Mouse (Mus musculus) ES-Bruce4 (cell line): ENCODE data around the gene Itga5. TPM values are rescaled to one million over a fixed set of nuclear protein-coding genes. Genes with fewer than 3 reads are reported as not detected.
A peak's percentile ranks its signal among the peaks of the same experiment; 100 is the strongest.
"Not testable (repeated sequence)": the region's sequence is repeated elsewhere in the genome, so short reads cannot be mapped to it uniquely, and the experiment has no call there.

Experiments
- H3K27ac ChIP-seq: 2 replicates; pipeline ENCODE4 v1.5.1; 2012; ENCODE audit warnings: low read length, inconsistent platforms; ENCODE audit not compliant: insufficient read depth
- H3K27me3 ChIP-seq: 2 replicates; pipeline ENCODE4 v1.6.1; 2012; ENCODE audit warnings: mild to moderate bottlenecking, low read length, inconsistent platforms; ENCODE audit not compliant: control insufficient read depth, poor library complexity, insufficient read depth, severe bottlenecking
- H3K36me3 ChIP-seq: 2 replicates; pipeline ENCODE4 v1.6.1; 2012; ENCODE audit warnings: inconsistent platforms, mild to moderate bottlenecking, low read length, moderate library complexity; ENCODE audit not compliant: control insufficient read depth, poor library complexity, insufficient read depth, severe bottlenecking
- H3K4me1 ChIP-seq: one replicate; pipeline ENCODE4 v1.8.1; 2011; ENCODE audit warnings: low read length; ENCODE audit not compliant: control insufficient read depth, insufficient read depth
- H3K4me3 ChIP-seq: 2 replicates; pipeline ENCODE4 v1.5.1; 2011; ENCODE audit warnings: low read depth, mild to moderate bottlenecking, low read length
- H3K9ac ChIP-seq: 2 replicates; pipeline ENCODE4 v1.6.1; 2012; ENCODE audit warnings: low read depth, mild to moderate bottlenecking, inconsistent platforms; ENCODE audit not compliant: poor library complexity, severe bottlenecking
- H3K9me3 ChIP-seq: replicated peaks from 2 replicates; pipeline ENCODE4 v1.6.1; 2012; ENCODE audit warnings: mild to moderate bottlenecking, low read length, inconsistent platforms; ENCODE audit not compliant: control insufficient read depth, poor library complexity, insufficient read depth, severe bottlenecking
- CTCF ChIP-seq: IDR thresholded peaks from one replicate; pipeline ENCODE4 v1.8.1; 2011; ENCODE audit warnings: low read depth, low read length
- EP300 ChIP-seq: IDR thresholded peaks from 2 replicates; pipeline ENCODE4 v1.6.1; 2011; ENCODE audit warnings: low read depth, low read length; ENCODE audit not compliant: insufficient read depth
- POLR2A ChIP-seq: IDR thresholded peaks from one replicate; pipeline ENCODE4 v1.8.1; 2011; ENCODE audit warnings: low read length; ENCODE audit not compliant: insufficient read depth
- polyA plus RNA-seq: library from polyadenylated mRNA; stranded (reverse); fragments of >200 nt; gene quantifications from 2 replicates; pipeline ENCODE4 v1.2.4, GENCODE M21; 2011; ENCODE audit warnings: low read depth; ENCODE audit not compliant: missing spikeins, insufficient read depth, insufficient read length

Itga5 gene
- polyA plus RNA-seq = 35.6 and 39.5 TPM in 2 replicates

GRCm38 (mm10) chr15:103366376-103367149 lies at the start of gene Itga5:
Itga5 (minus strand) TSS chr15:103366763.
- Histone ChIP-seq H3K27ac (peak within 1 kb of the TSS; percentile 63; the same call in 1 of the 2 replicates), H3K27me3 (no peaks in the 10 kb centered on the region), H3K9ac (peak within 1 kb of the TSS; percentile 97), H3K4me3 (peak within 1 kb of the TSS; percentile 97), H3K9me3 (no peaks in the 10 kb centered on the region), H3K4me1 (peaks cover 6% of the 10 kb centered on the region), H3K36me3 (no peaks in the 10 kb centered on the region)
- no peak for TF ChIP-seq EP300
- TF ChIP-seq CTCF = no peak
- TF ChIP-seq POLR2A = no peak

DNA sequence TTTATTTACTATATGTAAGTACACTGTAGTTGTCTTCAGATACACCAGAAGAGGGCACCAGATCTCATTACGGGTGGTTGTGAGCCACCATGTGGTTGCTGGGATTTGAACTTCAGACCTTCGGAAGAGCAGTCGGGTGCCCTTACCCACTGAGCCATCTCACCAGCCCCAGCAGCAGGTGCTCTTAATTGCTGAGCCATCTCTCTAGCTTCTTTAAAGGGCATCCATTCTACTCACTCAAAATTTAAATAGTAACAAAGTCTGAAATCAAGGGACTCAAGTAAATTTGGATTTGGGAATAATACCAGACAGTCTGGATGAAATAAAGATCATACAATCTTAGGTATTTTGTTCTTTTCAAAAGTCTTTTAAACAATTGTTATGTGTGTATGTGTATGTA lies 39.0 kb upstream of the Itga5 start:
- H3K9ac ChIP-seq, H3K36me3 ChIP-seq, H3K4me3 ChIP-seq, H3K27ac ChIP-seq, H3K4me1 ChIP-seq, H3K9me3 ChIP-seq, H3K27me3 ChIP-seq: not testable (repeated sequence)

- no peak overlapping the region for H3K4me3 ChIP-seq
- H3K9me3 ChIP-seq = no peaks in the 10 kb centered on the region
- H3K9ac ChIP-seq = no peak overlapping the region
- no peak overlapping the region for H3K27ac ChIP-seq
- H3K36me3 ChIP-seq = no peaks in the 10 kb centered on the region
- no peaks in the 10 kb centered on the region for H3K27me3 ChIP-seq
- TF ChIP-seq EP300 (no peak), POLR2A (no peak), CTCF (no peak)
- H3K4me1 ChIP-seq = no peaks in the 10 kb centered on the region
Observed at GRCm38 (mm10) chr15:103401361-103401760, 34.8 kb upstream of the Itga5 start.

DNA sequence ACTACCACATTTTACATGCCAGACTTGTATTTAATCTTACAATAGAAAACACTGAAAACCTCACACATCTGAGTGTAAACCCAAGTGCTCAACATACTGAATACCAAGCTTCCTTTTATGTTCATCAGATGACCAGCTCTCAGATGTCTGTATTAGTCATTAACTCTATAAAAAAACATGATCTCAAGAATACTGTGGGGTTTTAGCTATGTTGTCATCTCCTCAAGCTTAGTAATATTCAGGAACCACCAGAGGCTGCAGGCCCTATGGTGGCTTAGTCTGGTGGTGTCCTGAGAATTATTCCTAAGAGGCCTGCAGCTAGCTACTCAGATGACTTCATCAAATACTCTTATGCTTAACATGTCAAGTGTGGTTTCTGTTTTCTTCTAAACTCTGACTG lies 27.0 kb upstream of the Itga5 start:
- Histone ChIP-seq H3K4me3 (no peak overlapping the region), H3K36me3 (no peaks in the 10 kb centered on the region), H3K9me3 (no peaks in the 10 kb centered on the region), H3K27me3 (no peaks in the 10 kb centered on the region; the same call in 1 of the 2 replicates), H3K27ac (no peak overlapping the region), H3K4me1 (no peaks in the 10 kb centered on the region), H3K9ac (no peak overlapping the region)
- no peak for TF ChIP-seq CTCF
- no peak for TF ChIP-seq POLR2A
- TF ChIP-seq EP300 = no peak

DNA sequence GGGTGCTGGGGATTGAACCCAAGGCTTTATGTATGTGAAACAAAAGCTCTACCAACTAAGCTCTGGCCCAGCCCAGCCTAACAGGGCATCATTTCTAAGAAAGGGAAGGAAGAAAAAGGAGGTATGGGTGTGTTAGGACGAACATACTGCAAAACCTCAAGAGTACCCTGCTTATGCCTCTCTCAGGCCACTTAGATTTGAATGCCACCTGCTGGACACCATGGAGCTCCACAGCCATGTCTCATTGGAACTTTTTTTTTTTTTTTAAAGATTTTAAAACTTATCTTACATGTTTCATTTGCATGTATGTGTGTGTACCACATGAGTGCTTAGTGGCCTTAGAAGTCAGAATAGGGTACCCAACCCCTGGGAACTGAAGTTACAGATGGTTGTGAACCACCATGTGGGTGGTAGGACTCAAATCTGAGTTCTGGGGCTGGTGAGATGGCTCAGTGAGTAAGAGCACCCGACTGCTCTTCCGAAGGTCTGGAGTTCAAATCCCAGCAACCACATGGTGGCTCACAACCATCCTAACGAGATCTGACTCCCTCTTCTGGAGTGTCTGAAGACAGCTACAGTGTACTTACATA lies 22.1 kb upstream of the Itga5 start:
- no peaks in the 10 kb centered on the region for H3K9me3 ChIP-seq
- H3K27ac ChIP-seq = no peak overlapping the region
- H3K36me3 ChIP-seq = no peaks in the 10 kb centered on the region
- peaks cover 2% of the 10 kb centered on the region for H3K4me1 ChIP-seq
- H3K9ac ChIP-seq = no peak overlapping the region
- H3K27me3 ChIP-seq = no peaks in the 10 kb centered on the region; the same call in 1 of the 2 replicates
- TF ChIP-seq POLR2A = no peak
- no peak for TF ChIP-seq CTCF
- TF ChIP-seq EP300 = no peak
- no peak overlapping the region for H3K4me3 ChIP-seq

- H3K36me3 ChIP-seq = no peaks in the 10 kb centered on the region
- TF ChIP-seq POLR2A (no peak), EP300 (no peak), CTCF (no peak)
- H3K27ac ChIP-seq = no peak overlapping the region
- no peaks in the 10 kb centered on the region for H3K9me3 ChIP-seq
- no peak overlapping the region for H3K4me3 ChIP-seq
- no peak overlapping the region for H3K9ac ChIP-seq
- no peaks in the 10 kb centered on the region; the same call in 1 of the 2 replicates for H3K27me3 ChIP-seq
- H3K4me1 ChIP-seq = peaks cover 8% of the 10 kb centered on the region
Observed at GRCm38 (mm10) chr15:103383771-103384488, 17.4 kb upstream of the Itga5 start.
